In genomic region chr7:44850146-44850545, GRCm38 (mm10) we compare ENCODE assay signal across 8 mouse cellular contexts. TPM values are rescaled to one million over a fixed set of nuclear protein-coding genes. Genes with fewer than 3 reads are reported as not detected.
DNase-seq lines count a peak whose midpoint lies in the region; ATAC-seq lines count a peak whose summit lies in the region.

No protein-coding gene starts in this region.

- peaks cover 36% of the 10 kb centered on the region for H3K36me3 ChIP-seq in embryonic facial prominence, embryonic 14.5 days (ENCODE audit: control insufficient read depth, insufficient read depth, low read length)

- DNase-seq in CD4-positive helper T cell, adult 2 months (ENCODE audit: low read depth, low spot score): peak; percentile 75
- peak; percentile 88 for DNase-seq in NIH3T3 (ENCODE audit: low read depth)
- peak; percentile 93 for DNase-seq in embryonic facial prominence, embryonic 14.5 days (ENCODE audit: low spot score)
- peak; percentile 63 for DNase-seq in heart, postnatal 25 days (ENCODE audit: low spot score)
- peak; percentile 72 to 77 for DNase-seq in left cerebral cortex, postnatal 14 days (ENCODE audit: low spot score in 2 of 2)
- DNase-seq in spleen, postnatal 10 days (ENCODE audit: low spot score in 2 of 2): peak; percentile 58 to 82

- H3K4me3 ChIP-seq in embryonic facial prominence, embryonic 14.5 days (ENCODE audit: low read depth, low read length): peak overlapping the region; percentile 68

- 1% methylated on average over 12 of the region's 33 CpGs for WGBS in embryonic facial prominence, embryonic 14.5 days

- H3K27me3 ChIP-seq in embryonic facial prominence, embryonic 14.5 days (replicated peaks; ENCODE audit: control insufficient read depth, insufficient read depth, low read length): no peaks in the 10 kb centered on the region

- H3K4me2 ChIP-seq in embryonic facial prominence, embryonic 14.5 days (ENCODE audit: low read depth, low read length): peak overlapping the region; percentile 66

- intact Hi-C loops in heart, postnatal 25 days (cut with DNase I): no loop called here
- intact Hi-C loops in left cerebral cortex, postnatal 14 days (cut with DNase I): no loop called here

- H3K27ac ChIP-seq in embryonic facial prominence, embryonic 14.5 days (replicated peaks; ENCODE audit: low read depth, low read length): peak overlapping the region; percentile 95

- H3K9me3 ChIP-seq in embryonic facial prominence, embryonic 14.5 days (ENCODE audit: control insufficient read depth, low read length): no peaks in the 10 kb centered on the region

- peak; percentile 31 for ATAC-seq in embryonic facial prominence, embryonic 14.5 days (ENCODE audit: low read depth)
- ATAC-seq in megakaryocyte progenitor cell, adult 5-6 weeks (replicated peaks; ENCODE audit: poor library complexity): 0 out of 2 replicates have a peak, but pooled peaks have one; percentile 4
- no peak for ATAC-seq in monocyte, adult 5-6 weeks (replicated peaks; ENCODE audit: insufficient number of reproducible peaks, low FRiP score, low TSS enrichment, poor library complexity, severe bottlenecking)

- H3K4me1 ChIP-seq in embryonic facial prominence, embryonic 14.5 days (ENCODE audit: control insufficient read depth, insufficient read depth, low read length): peaks cover 27% of the 10 kb centered on the region

- H3K9ac ChIP-seq in embryonic facial prominence, embryonic 14.5 days (ENCODE audit: low read depth, low read length): peak overlapping the region; percentile 81

RNA-seq across cellular contexts. Expression of gene Tbc1d17, which starts 1.3 kb away (rescaled TPM):
- 66.9 and 82.7 TPM in 2 replicates for polyA plus RNA-seq in embryonic facial prominence, embryonic 14.5 days (2014; fragmentation: Nextera tagmentation; extraction: Ambion mirVana)
- total RNA-seq in heart, postnatal 25 days (2021): 10 to 100 TPM; 44.3 to 47.0 TPM
- 10 to 100 TPM; 48.3 to 58.7 TPM for total RNA-seq in left cerebral cortex, postnatal 14 days (2021)
- total RNA-seq in megakaryocyte progenitor cell, adult 5-6 weeks (2015): 15.2 and 19.2 TPM in 2 replicates
- total RNA-seq in megakaryocyte progenitor cell, adult 5-6 weeks (2017): 13.6 and 13.8 TPM in 2 replicates
- 33.8 to 69.8 TPM (median 57.7 TPM) in 3 replicates for total RNA-seq in monocyte, adult 5-6 weeks (2017)

RNA-seq across cellular contexts. Expression of gene Akt1s1, which starts 1.4 kb away (rescaled TPM):
- 69.0 and 78.6 TPM in 2 replicates for polyA plus RNA-seq in embryonic facial prominence, embryonic 14.5 days (2014; fragmentation: Nextera tagmentation; extraction: Ambion mirVana)
- total RNA-seq in heart, postnatal 25 days (2021): 10 to 100 TPM; 61.8 to 75.9 TPM
- total RNA-seq in left cerebral cortex, postnatal 14 days (2021): 10 to 100 TPM; 80.8 to 81.1 TPM
- total RNA-seq in megakaryocyte progenitor cell, adult 5-6 weeks (2015): 8.0 and 10.4 TPM in 2 replicates
- total RNA-seq in megakaryocyte progenitor cell, adult 5-6 weeks (2017): 23.9 and 24.9 TPM in 2 replicates
- 11.6 to 33.0 TPM (median 13.0 TPM) in 3 replicates for total RNA-seq in monocyte, adult 5-6 weeks (2017)

RNA-seq across cellular contexts. Expression of gene Pnkp, which starts 6.8 kb away (rescaled TPM):
- polyA plus RNA-seq in embryonic facial prominence, embryonic 14.5 days (2014; fragmentation: Nextera tagmentation; extraction: Ambion mirVana): 23.4 and 27.7 TPM in 2 replicates
- total RNA-seq in heart, postnatal 25 days (2021): 10 to 100 TPM; 16.0 to 16.6 TPM
- total RNA-seq in left cerebral cortex, postnatal 14 days (2021): 10 to 100 TPM; 26.1 to 28.7 TPM
- total RNA-seq in megakaryocyte progenitor cell, adult 5-6 weeks (2015): 43.4 and 49.9 TPM in 2 replicates
- total RNA-seq in megakaryocyte progenitor cell, adult 5-6 weeks (2017): 60.7 and 69.8 TPM in 2 replicates
- total RNA-seq in monocyte, adult 5-6 weeks (2017): 68.9 to 89.5 TPM (median 71.5 TPM) in 3 replicates

RNA-seq across cellular contexts. Expression of gene Ptov1, which starts 19.4 kb away (rescaled TPM):
- polyA plus RNA-seq in embryonic facial prominence, embryonic 14.5 days (2014; fragmentation: Nextera tagmentation; extraction: Ambion mirVana): 398 and 442 TPM in 2 replicates
- total RNA-seq in heart, postnatal 25 days (2021): 100 to 1,000 TPM; 153 to 165 TPM
- total RNA-seq in left cerebral cortex, postnatal 14 days (2021): 100 to 1,000 TPM; 263 to 271 TPM
- 55.3 and 63.9 TPM in 2 replicates for total RNA-seq in megakaryocyte progenitor cell, adult 5-6 weeks (2015)
- 25.5 and 41.5 TPM in 2 replicates for total RNA-seq in megakaryocyte progenitor cell, adult 5-6 weeks (2017)
- total RNA-seq in monocyte, adult 5-6 weeks (2017): 7.2 to 11.9 TPM (median 7.4 TPM) in 3 replicates

RNA-seq across cellular contexts. Expression of gene Atf5, which starts 33.7 kb away (rescaled TPM):
- 6.8 and 6.9 TPM in 2 replicates for polyA plus RNA-seq in embryonic facial prominence, embryonic 14.5 days (2014; fragmentation: Nextera tagmentation; extraction: Ambion mirVana)
- total RNA-seq in heart, postnatal 25 days (2021): 10 to 100 TPM; 63.7 to 64.5 TPM
- total RNA-seq in left cerebral cortex, postnatal 14 days (2021): 10 to 100 TPM; 24.4 to 25.1 TPM
- total RNA-seq in megakaryocyte progenitor cell, adult 5-6 weeks (2015): 4.0 and 4.8 TPM in 2 replicates
- total RNA-seq in megakaryocyte progenitor cell, adult 5-6 weeks (2017): 1.5 and 1.9 TPM in 2 replicates
- total RNA-seq in monocyte, adult 5-6 weeks (2017): 1.1 to 2.8 TPM (median 2.8 TPM) in 3 replicates
